Mouse (Mus musculus): ENCODE results near the gene Siva1.

DNA sequence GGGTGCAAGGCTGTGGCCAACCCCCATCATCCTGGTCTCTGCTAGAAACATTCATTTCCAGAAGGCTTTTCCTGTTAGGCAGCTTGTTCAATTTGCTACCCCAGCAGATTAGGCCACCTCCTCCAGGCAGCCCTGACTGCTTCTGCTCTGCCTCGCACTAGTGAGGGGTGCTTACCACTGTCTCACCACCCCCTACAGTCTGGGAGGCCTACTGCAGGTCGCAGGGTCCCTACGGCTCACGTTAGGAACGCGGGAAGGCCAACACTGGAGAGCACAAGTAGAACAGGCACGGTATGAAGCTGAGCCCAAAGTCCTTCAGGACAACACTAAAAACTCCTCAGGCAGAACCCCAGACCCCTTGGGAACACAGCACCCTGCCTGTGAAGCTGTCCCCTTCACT, 27.4 kb downstream of the Siva1 start:
- TF ChIP-seq CTCF (IDR thresholded peaks at IDR 0.05; ENCODE audit: low read depth) = peak; percentile 13; the same call in 1 of the 2 replicates
- no peak for TF ChIP-seq EP300 (IDR thresholded peaks at IDR 0.05; ENCODE audit: low read depth)

Measured in heart, postnatal 0 days (tissue).